Mouse (Mus musculus) midbrain, embryonic 11.5 days (tissue): ENCODE results near the gene Tmem259. TPM values are rescaled to one million over a fixed set of nuclear protein-coding genes. Genes with fewer than 3 reads are reported as not detected.
"Not testable (repeated sequence)": the region's sequence is repeated elsewhere in the genome, so short reads cannot be mapped to it uniquely, and the experiment has no call there.

Source experiments
- ATAC-seq: fragments of 200-750 bp; cut with Nextera tagmentation; 2 replicates; pipeline ENCODE4 v1.8.0; 2017; ENCODE audit warnings: moderate TSS enrichment, moderate library complexity; ENCODE audit not compliant: low FRiP score
- DNase-seq: peaks from one replicate; pipeline ENCODE4 v3.0.0; 2015; ENCODE audit warnings: low spot score; ENCODE audit errors: missing footprints
- H3K27ac ChIP-seq: fragments of 300-500 bp; sonication (generic); 2 replicates; pipeline ENCODE4 v1.5.1; 2014; ENCODE audit warnings: low read depth, low read length
- H3K27me3 ChIP-seq: fragments of 300-500 bp; sonication (generic); 2 replicates; pipeline ENCODE4 v1.6.1; 2014; ENCODE audit warnings: mild to moderate bottlenecking, low read length, moderate library complexity, mixed read lengths; ENCODE audit not compliant: control insufficient read depth, insufficient read depth
- H3K36me3 ChIP-seq: fragments of 300-500 bp; sonication (generic); 2 replicates; pipeline ENCODE4 v1.6.1; 2014; ENCODE audit warnings: mild to moderate bottlenecking, low read length, moderate library complexity, mixed read lengths; ENCODE audit not compliant: control insufficient read depth, insufficient read depth
- H3K4me1 ChIP-seq: fragments of 300-500 bp; sonication (generic); 2 replicates; pipeline ENCODE4 v1.6.1; 2014; ENCODE audit warnings: low read length; ENCODE audit not compliant: control insufficient read depth, insufficient read depth
- H3K4me2 ChIP-seq: fragments of 300-500 bp; sonication (generic); 2 replicates; pipeline ENCODE4 v1.6.1; 2014; ENCODE audit warnings: mild to moderate bottlenecking, moderate library complexity
- H3K4me3 ChIP-seq: fragments of 300-500 bp; sonication (generic); 2 replicates; pipeline ENCODE4 v1.5.1; 2014; ENCODE audit warnings: low read depth, low read length
- H3K9ac ChIP-seq: fragments of 300-500 bp; sonication (generic); 2 replicates; pipeline ENCODE4 v1.6.1; 2014; ENCODE audit warnings: low read length
- H3K9me3 ChIP-seq: fragments of 300-500 bp; sonication (generic); 2 replicates; pipeline ENCODE4 v1.6.1; 2016; ENCODE audit warnings: low read length; ENCODE audit not compliant: control insufficient read depth
- WGBS: fragments of 180-500 bp; shearing (Covaris S2); extraction: QIAGEN DNeasy Blood & Tissue Kit; methylation state at CpG from one replicate; pipeline ENCODE4 v1.1.7; 2014; 5-methylcytosine and 5-hydroxymethylcytosine counted together
- polyA plus RNA-seq: library from polyadenylated mRNA; unstranded; fragments of >200 nt; fragmentation: Nextera tagmentation; extraction: Ambion mirVana; gene quantifications from 2 replicates; pipeline ENCODE4 v1.2.1, GENCODE M21; 2014

The Tmem259 gene
- polyA plus RNA-seq, 1 experiment from 2014 or later: 13.5 TPM

DNA sequence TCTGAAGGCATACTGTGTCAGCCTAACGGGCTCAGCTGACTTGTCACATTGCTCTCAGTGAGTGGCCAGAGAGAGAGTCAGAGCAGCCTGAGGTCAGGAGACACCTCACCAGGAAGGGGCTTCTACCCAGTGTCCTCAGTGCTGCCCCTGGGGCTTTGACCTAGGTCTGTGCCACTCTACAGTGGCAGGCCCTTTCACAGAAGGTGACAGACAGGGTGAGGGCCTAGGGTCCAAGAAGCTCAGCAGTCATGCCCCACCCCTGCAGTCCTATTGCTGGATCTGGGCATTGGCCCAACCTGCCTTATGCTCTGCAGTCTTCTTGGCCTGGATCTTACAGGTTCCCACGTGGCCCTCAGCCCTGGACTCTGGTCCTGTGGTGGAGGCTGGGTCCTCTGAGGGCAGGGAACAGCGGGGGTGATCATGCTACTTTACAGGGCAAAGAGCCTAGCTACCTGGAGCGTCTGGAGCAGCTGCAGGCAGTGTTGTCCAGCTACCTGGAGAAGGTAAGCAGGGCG lies 17.2 kb downstream of the Tmem259 start:
- H3K4me2 ChIP-seq: no peak overlapping the region
- DNase-seq (no peak), ATAC-seq (no peak)
- peaks cover 21% of the 10 kb centered on the region for H3K36me3 ChIP-seq
- peaks cover 22% of the 10 kb centered on the region for H3K27me3 ChIP-seq
- no peak overlapping the region for H3K9ac ChIP-seq
- H3K9me3 ChIP-seq: no peaks in the 10 kb centered on the region
- H3K27ac ChIP-seq: no peak overlapping the region
- WGBS: 96% methylated on average over 5 of the region's 5 CpGs
- H3K4me1 ChIP-seq: peaks cover 4% of the 10 kb centered on the region; the same call in 1 of the 2 replicates
- H3K4me3 ChIP-seq: no peak overlapping the region

DNA sequence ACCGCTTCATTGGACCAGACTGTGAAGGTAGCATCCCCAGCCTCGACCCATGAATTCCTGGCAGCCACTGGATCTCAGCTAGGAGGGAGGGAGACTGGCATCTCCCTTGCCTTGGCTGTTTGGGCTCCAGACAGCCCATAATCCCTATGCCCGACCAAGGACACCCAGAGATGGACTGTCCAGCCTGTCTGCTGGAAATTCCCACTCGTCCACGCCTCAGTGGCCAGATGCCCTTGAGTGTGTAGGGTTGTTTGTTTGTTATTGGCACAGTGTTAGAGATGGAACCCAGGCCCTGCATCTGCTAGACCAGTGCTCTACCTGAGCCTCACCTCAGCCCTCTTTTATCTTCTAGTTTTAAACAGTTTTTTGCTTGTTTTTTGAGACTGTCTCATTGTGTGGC lies 18.8 kb downstream of the Tmem259 start:
- no peak overlapping the region for H3K9ac ChIP-seq
- no peak overlapping the region for H3K4me2 ChIP-seq
- WGBS: 87% methylated on average over 5 of the region's 5 CpGs
- peaks cover 25% of the 10 kb centered on the region for H3K36me3 ChIP-seq
- H3K27me3 ChIP-seq: peaks cover 7% of the 10 kb centered on the region; the same call in 1 of the 2 replicates
- H3K9me3 ChIP-seq: no peaks in the 10 kb centered on the region
- ATAC-seq (no peak), DNase-seq (no peak)
- H3K4me1 ChIP-seq: peaks cover 8% of the 10 kb centered on the region
- no peak overlapping the region for H3K27ac ChIP-seq
- no peak overlapping the region for H3K4me3 ChIP-seq

GRCm38 (mm10) chr10:79964727-79965126 lies 19.4 kb downstream of the Tmem259 start:
- Histone ChIP-seq H3K4me3 (no peak overlapping the region), H3K27ac (no peak overlapping the region), H3K4me1 (peaks cover 8% of the 10 kb centered on the region), H3K4me2 (no peak overlapping the region), H3K27me3 (peaks cover 5% of the 10 kb centered on the region; the same call in 1 of the 2 replicates), H3K9ac (no peak overlapping the region), H3K36me3 (peaks cover 25% of the 10 kb centered on the region), H3K9me3 (no peaks in the 10 kb centered on the region)
- DNase-seq (no peak), ATAC-seq (no peak)
- WGBS: 95% methylated on average over 7 of the region's 7 CpGs

DNA sequence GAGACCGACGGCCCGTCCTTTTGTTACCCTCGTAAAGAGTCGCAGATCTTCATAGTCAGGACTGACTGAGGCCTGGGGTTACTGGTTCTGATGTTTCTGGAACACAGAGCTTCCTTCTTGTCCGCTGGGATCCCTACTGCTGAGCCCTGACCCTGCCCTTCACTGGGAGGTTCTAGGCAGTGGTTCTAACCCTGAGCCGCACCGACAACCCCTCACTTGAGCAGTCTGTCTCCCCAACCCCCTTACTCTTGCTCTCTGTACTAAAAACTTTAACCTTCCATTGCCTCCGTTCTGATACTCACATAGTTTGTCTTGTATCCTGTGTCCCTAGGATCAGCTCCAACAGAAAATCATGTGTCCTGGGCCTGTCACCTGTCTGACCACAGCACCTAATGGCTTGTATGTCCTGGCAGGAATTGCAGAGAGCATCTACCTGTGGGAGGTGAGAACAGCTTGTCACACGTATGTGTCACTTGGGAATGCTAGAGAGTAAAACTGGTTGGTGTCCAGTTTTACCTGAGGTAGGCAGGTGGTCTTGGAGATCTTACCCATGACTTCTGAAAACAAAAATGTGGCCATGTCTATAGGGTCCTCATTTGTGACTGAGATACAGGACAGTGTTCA lies 23.3 kb downstream of the Tmem259 start:
- Histone ChIP-seq H3K4me3 (peak overlapping the region; percentile 94), H3K27ac (no peak overlapping the region), H3K4me2 (peak overlapping the region; percentile 81), H3K9ac (peak overlapping the region; percentile 86), H3K9me3 (no peaks in the 10 kb centered on the region), H3K4me1 (peaks cover 10% of the 10 kb centered on the region), H3K27me3 (no peaks in the 10 kb centered on the region), H3K36me3 (peaks cover 20% of the 10 kb centered on the region)
- 20% methylated on average over 10 of the region's 10 CpGs for WGBS
- no peak for DNase-seq
- ATAC-seq: no peak

GRCm38 (mm10) chr10:79959847-79960601 lies 24.1 kb downstream of the Tmem259 start, which contains the start of gene Wdr18:
Gene Wdr18, plus strand, starts transcription at chr10:79960152.
- Histone ChIP-seq H3K36me3 (peaks cover 15% of the 10 kb centered on the region), H3K4me3 (peak within 1 kb of the TSS; percentile 94), H3K9ac (peak within 1 kb of the TSS; percentile 86), H3K27ac (no peak within 1 kb of the TSS), H3K9me3 (no peaks in the 10 kb centered on the region), H3K27me3 (no peaks in the 10 kb centered on the region; the same call in 1 of the 2 replicates), H3K4me1 (peaks cover 10% of the 10 kb centered on the region), H3K4me2 (peak within 1 kb of the TSS; percentile 81)
- ATAC-seq (peak; percentile 97), DNase-seq (peak; percentile 100)
- WGBS: under 1% methylated on average over 61 of the region's 61 CpGs

GRCm38 (mm10) chr10:79959412-79959811 lies 24.7 kb downstream of the Tmem259 start:
- H3K4me2 ChIP-seq: peak overlapping the region; percentile 20
- DNase-seq, H3K9ac ChIP-seq, H3K27ac ChIP-seq, H3K9me3 ChIP-seq, H3K27me3 ChIP-seq, H3K36me3 ChIP-seq, H3K4me3 ChIP-seq, ATAC-seq: not testable (repeated sequence)
- H3K4me1 ChIP-seq: peaks cover 10% of the 10 kb centered on the region
- WGBS: 37% methylated on average over 10 of the region's 10 CpGs

GRCm38 (mm10) chr10:79958140-79958816 lies 25.9 kb downstream of the Tmem259 start:
- ATAC-seq (no peak), DNase-seq (peak; percentile 96)
- no peaks in the 10 kb centered on the region for H3K9me3 ChIP-seq
- H3K4me2 ChIP-seq: 0 out of 2 replicates have a peak overlapping the region, but pooled peaks have one; percentile 10
- WGBS: 12% methylated on average over 21 of the region's 21 CpGs
- H3K9ac ChIP-seq: no peak overlapping the region
- peaks cover 10% of the 10 kb centered on the region for H3K4me1 ChIP-seq
- no peak overlapping the region for H3K27ac ChIP-seq
- no peaks in the 10 kb centered on the region; the same call in 1 of the 2 replicates for H3K27me3 ChIP-seq
- no peak overlapping the region for H3K4me3 ChIP-seq
- peaks cover 9% of the 10 kb centered on the region for H3K36me3 ChIP-seq

DNA sequence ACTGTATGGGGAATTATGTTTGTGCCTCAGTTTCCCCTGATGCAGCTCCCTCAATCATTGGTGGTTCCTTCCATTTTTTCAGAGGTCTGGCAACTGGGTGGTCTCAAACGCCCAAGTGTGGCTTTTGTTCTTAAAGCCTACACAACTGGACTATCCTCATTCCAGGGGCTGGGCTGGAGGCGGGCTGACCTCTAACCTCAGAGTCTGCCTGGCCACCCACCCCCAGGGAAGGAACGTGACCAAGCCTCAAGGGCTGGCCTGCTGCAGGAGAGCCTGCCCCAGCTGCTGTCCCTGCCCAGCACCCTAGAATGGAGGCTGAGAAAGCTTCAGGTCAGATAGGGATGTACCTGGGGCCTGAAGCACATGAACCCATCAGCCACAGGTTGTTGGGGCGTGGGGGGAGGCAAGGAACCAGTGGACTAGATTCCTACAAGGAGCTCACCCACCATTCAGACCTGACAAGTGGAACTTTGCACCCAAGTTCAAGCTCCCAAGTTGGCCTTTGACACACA lies 27.4 kb downstream of the Tmem259 start:
- ATAC-seq (no peak), DNase-seq (no peak)
- H3K4me2 ChIP-seq: no peak overlapping the region
- H3K4me1 ChIP-seq: peaks cover 10% of the 10 kb centered on the region
- H3K27ac ChIP-seq: no peak overlapping the region
- H3K36me3 ChIP-seq: peaks cover 4% of the 10 kb centered on the region; the same call in 1 of the 2 replicates
- WGBS: 10% methylated on average over 4 of the region's 4 CpGs
- no peaks in the 10 kb centered on the region; the same call in 1 of the 2 replicates for H3K27me3 ChIP-seq
- H3K9ac ChIP-seq: no peak overlapping the region
- no peak overlapping the region for H3K4me3 ChIP-seq
- H3K9me3 ChIP-seq: no peaks in the 10 kb centered on the region
